Mouse (Mus musculus) adrenal gland, postnatal 25 days (tissue): ENCODE measurements around the gene Fgfr2. TPM values are rescaled to one million over a fixed set of nuclear protein-coding genes. Genes with fewer than 3 reads are reported as not detected.
A peak's percentile ranks its signal among the peaks of the same experiment; 100 is the strongest.

ENCODE experiments used
- DNase-seq: peaks from one replicate; pipeline ENCODE4 v3.0.0; 2021; ENCODE audit warnings: mixed read lengths
- total RNA-seq: library from RNA; stranded (reverse); gene quantifications from 2 replicates; pipeline ENCODE4 v1.2.3, GENCODE M21; 2021

Gene Fgfr2
- total RNA-seq, 1 experiment from 2014 or later: 186 TPM

DNA sequence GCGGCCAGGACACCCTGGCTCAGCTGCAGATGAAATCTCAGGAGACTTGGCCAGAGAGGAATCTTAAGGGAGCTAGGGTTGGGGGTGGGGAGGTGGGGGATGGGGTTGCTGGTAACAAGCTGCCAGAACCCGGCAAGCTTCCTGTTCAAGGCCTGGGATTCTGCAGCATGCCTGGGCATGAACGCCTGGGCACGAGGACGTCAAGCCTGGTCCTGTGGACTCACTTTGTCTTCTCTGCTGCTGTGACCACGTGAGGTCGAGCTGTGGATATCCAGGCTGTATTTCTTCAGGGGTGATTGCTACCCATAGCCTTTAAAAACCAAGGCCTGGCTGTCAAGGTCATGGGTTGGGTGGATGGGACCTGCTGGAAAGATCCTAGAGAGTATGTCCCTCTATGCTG, 117.4 kb downstream of the Fgfr2 start:
- DNase-seq: no peak

DNA sequence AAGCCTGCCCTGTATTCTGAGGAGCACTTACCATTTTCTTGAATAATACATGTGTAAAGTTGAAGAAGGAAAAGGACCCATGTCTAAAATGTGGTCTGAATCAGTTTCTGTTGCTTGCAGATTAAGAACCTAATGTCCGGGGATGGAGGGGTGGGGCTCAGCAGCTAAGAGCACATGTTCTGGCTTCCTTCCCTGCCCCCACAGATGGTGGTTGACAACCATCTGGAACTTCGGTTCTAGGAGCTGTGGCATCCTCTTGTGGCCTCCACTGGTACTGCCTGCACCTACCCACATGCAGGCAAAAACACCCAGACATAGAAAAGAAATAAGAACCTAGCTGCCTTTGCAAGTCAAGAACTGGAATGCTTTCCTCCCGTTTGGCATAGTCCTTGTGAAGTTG, 119.7 kb downstream of the Fgfr2 start:
- DNase-seq: peak; percentile 74

DNA sequence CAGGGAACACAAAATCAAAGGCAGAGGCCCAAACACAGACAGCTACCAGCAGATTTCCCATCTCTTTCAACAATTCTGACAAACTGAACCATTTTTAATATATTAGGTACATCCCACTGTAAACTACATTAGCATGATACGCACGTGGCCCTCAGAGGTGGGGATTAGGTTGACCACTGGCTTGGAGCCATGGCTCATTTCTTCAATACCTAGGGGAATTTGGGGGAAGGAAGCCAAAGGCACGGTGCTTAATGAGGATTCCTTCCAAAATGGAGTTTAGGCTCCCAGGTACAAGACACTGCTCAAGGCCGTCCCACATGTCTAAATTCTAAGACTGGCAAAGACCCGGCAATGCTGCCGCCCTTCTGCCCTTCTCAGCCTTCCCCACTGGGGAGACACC, 120.9 kb downstream of the Fgfr2 start:
- no peak for DNase-seq

- no peak for DNase-seq
These were observed 121.8 kb downstream of the Fgfr2 start for GRCm38 (mm10) chr7:133001388-133001787.

GRCm38 (mm10) chr7:132999061-132999460, 124.1 kb downstream of the Fgfr2 start:
- DNase-seq: no peak

- peak; percentile 76 for DNase-seq
These were observed 124.5 kb downstream of the Fgfr2 start for GRCm38 (mm10) chr7:132998639-132999038.

GRCm38 (mm10) chr7:132996391-132996790, 126.8 kb downstream of the Fgfr2 start:
- no peak for DNase-seq

DNA sequence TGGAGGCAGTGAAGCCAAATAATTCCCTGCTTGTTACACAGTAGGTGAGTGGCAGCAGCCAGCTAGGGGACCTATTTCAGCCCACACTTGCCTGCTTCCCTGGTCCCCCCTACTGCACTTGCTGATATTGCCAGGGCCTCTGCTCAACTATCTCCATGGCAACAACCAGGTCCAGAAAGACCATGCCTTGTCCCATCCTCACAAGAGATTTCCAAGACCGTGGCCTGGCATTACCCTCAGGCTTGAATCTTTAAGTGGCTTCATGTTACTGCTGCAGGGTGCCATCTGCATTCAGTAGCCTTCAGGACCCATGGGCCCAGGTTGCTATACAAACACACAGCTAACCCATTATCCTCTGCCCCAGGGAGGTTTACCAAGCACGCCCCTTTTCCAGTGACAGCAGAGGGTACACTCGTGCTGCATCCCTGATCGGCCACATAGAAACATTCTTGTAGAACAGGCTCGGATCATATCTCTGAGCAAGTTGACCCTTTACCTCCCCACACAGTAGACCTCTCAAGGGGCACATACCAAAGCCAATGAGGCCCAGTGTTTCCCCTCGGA, 128.4 kb downstream of the Fgfr2 start:
- no peak for DNase-seq

GRCm38 (mm10) chr7:132994120-132994519, 129.0 kb downstream of the Fgfr2 start:
- no peak for DNase-seq

- no peak for DNase-seq
These were observed 130.1 kb downstream of the Fgfr2 start for GRCm38 (mm10) chr7:132992967-132993615.

DNA sequence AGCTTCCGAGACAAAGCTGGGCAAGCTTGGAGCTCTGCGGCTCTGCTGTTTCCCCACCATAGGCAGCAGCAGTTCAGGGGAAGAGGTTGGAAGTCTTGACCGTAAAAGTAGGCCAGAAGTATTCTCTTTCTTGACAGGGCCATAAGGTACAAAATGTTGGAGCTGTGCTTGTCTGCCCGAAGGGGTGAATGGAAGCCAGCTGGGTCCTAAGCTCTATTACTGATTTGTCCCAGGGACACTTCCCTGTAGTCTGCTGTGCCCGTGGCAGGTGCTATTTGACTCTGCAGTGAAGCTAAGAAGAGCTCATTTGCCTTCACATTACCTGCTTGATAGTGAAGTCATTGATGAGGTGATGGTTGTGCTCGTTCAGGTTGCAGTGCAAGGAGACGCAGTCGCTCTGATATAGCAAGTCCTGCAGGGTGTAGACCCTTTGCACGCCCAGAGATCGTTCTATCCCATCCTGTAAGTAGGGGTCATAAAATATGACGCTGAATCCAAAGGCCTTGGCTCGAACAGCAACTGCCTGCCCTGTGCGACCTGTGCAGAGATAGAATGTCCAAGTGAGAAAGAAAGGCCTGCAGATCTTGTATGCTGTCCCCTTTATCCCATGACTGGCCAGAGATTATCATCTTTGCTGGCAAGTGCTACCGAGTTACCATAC, 131.8 kb downstream of the Fgfr2 start:
- no peak for DNase-seq

- no peak for DNase-seq
These were observed 133.3 kb downstream of the Fgfr2 start for GRCm38 (mm10) chr7:132989839-132990238.

GRCm38 (mm10) chr7:132982639-132983038, 140.5 kb downstream of the Fgfr2 start:
- DNase-seq: no peak

DNA sequence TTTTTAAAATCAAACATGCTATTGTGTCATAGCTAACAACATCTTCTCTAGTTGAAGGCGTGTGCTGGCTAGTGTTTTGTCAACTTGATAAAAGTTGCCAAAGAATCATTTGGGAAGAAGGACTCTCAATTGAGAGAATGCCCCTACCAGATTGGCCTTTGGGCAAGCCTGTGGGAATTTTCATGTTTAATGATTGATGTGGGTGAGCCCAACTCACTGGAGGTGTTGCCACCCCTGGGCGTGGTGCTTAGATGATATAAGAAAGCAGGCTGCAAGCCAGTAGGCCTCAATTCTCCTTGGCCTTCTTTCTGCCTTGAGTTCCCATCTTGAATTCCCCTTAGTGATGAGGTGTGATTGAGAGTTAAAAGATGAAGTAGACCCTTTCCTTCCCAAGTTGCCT, 145.2 kb downstream of the Fgfr2 start:
- no peak for DNase-seq

- no peak for DNase-seq
These were observed 147.1 kb downstream of the Fgfr2 start for GRCm38 (mm10) chr7:132976079-132976478.

DNA sequence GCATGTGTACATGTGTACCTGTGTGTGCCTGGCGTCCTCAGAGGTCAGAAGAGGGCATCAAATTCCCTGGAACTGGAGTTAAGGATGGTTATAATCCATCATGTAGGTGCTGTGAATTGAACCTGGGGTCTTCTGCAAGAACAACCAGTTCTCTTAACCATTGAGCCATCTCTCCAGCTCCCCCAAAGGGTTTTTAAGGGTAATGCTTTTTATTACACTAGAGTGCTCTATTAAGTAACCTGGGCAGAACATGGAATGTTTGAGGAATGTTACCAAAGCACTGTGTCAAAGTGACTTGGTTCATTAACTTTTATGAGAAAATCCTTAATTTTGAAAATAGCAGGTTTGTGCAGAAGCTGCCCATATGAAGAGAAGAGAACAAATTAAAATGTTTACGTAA, 151.1 kb downstream of the Fgfr2 start:
- no peak for DNase-seq

DNA sequence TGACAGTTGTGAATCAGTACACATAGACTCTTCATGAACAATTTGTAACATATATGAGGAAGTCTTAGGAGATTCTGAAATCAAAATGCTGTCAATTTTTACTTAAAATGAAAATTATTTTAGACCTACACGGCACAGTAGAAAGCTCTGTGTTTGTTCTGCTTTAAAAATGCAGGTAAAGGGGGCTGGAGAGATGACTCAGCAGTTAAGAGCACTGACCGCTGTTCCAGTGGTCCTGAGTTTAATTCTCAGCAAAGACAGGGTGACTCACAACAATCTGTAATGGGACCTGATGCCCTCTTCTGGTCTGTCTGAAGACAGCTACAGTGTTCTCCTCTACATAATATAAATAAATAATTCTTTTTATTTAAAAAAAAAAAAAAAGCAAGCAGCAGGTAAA, 157.4 kb downstream of the Fgfr2 start:
- DNase-seq: no peak

DNA sequence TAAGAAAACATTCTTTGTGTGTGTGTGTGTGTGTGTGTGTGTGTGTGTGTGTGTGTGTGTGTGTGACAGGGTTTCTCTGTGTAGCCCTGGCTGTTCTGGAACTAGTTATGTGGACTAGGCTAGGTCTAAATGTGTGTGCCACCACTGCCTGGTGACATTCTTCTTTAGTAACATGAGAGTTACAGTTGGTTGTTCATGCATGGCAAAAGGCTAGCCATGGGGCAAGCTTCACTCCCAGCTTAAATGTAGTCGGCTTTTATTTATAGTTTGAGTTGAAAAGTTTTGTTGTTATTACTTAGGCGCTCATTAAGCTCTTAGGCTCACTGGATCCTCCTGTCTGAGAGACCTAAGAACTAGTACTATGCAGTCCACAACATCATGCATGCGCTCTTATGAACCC, 158.8 kb downstream of the Fgfr2 start:
- no peak for DNase-seq

- no peak for DNase-seq
These were observed 172.5 kb downstream of the Fgfr2 start for GRCm38 (mm10) chr7:132950613-132951012.

DNA sequence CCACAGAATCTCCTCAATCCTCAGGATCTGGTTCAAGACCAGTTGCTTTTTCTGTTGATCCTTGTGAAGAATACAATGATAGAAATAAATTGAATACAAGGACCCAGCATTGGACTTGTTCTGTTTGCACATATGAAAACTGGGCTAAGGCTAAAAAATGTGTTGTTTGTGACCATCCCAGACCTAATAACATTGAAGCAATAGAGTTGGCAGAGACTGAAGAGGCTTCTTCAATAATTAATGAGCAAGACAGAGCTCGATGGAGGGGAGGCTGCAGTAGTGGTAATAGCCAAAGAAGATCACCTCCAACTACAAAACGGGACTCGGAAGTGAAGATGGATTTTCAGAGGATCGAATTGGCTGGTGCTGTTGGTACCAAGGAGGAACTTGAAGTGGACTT, 173.2 kb downstream of the Fgfr2 start:
- DNase-seq: no peak

GRCm38 (mm10) chr7:132940569-132940968, 182.6 kb downstream of the Fgfr2 start:
- DNase-seq: no peak

- DNase-seq: no peak
These were observed 184.0 kb downstream of the Fgfr2 start for GRCm38 (mm10) chr7:132939118-132939517.

GRCm38 (mm10) chr7:132934743-132935142, 188.4 kb downstream of the Fgfr2 start:
- no peak for DNase-seq

DNA sequence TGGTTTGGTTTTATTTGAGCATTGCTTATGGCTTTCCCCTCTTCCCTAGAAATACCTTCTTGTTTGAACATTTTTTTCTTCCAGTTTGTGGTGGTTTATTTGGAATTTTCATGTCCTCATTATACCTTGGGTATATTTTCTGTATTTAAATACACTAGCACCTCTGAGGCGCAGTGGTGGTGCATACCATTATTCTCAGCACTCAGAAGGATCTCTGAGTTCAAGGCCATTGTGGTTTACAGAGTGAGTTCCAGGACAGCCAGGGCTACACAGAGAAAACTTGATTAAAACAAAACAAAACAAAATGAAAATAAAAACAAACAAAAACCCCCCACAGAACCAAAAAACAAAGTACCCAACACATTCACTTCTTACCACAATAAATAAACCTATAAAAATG, 189.8 kb downstream of the Fgfr2 start:
- DNase-seq: no peak
